ENCODE assay signal across 8 mouse cellular contexts in genomic region chr6:56560474-56560888, GRCm38 (mm10). TPM values are rescaled to one million over a fixed set of nuclear protein-coding genes. Genes with fewer than 3 reads are reported as not detected.
DNase-seq lines count a peak whose midpoint lies in the region; ATAC-seq and TF ChIP-seq lines count a peak whose summit lies in the region.

No protein-coding gene starts in this region.

- no peak overlapping the region for H3K4me3 ChIP-seq in forebrain, embryonic 13.5 days
- no peak overlapping the region for H3K4me3 ChIP-seq in forebrain, embryonic 12.5 days (replicated peaks)
- H3K4me3 ChIP-seq in liver, postnatal 0 days (ENCODE audit: low read depth, low read length): no peak overlapping the region

- TF ChIP-seq EP300 in liver, postnatal 0 days (IDR thresholded peaks at IDR 0.05; ENCODE audit: low read depth): no peak

- peak; percentile 80 for ATAC-seq in forebrain, embryonic 13.5 days
- no peak for ATAC-seq in forebrain, embryonic 12.5 days (ENCODE audit: low FRiP score)
- no peak for ATAC-seq in erythroblast, adult 5-6 weeks (replicated peaks; ENCODE audit: low FRiP score, poor library complexity, severe bottlenecking)
- ATAC-seq in liver, postnatal 0 days: no peak

- 77% methylated on average over 2 of the region's 2 CpGs for WGBS in forebrain, embryonic 13.5 days
- 70% methylated on average over 2 of the region's 2 CpGs for WGBS in forebrain, embryonic 12.5 days
- 70% methylated on average over 2 of the region's 2 CpGs for WGBS in liver, postnatal 0 days (ENCODE audit: insufficient replicate concordance)

- H3K36me3 ChIP-seq in forebrain, embryonic 13.5 days (ENCODE audit: poor library complexity, severe bottlenecking): no peaks in the 10 kb centered on the region
- H3K36me3 ChIP-seq in forebrain, embryonic 12.5 days (replicated peaks): no peaks in the 10 kb centered on the region
- H3K36me3 ChIP-seq in liver, postnatal 0 days (replicated peaks; ENCODE audit: insufficient read depth, low read length): no peaks in the 10 kb centered on the region

- H3K27me3 ChIP-seq in forebrain, embryonic 13.5 days: no peaks in the 10 kb centered on the region
- H3K27me3 ChIP-seq in forebrain, embryonic 12.5 days: no peaks in the 10 kb centered on the region
- no peaks in the 10 kb centered on the region for H3K27me3 ChIP-seq in liver, postnatal 0 days (ENCODE audit: insufficient read depth, low read length)

- H3K9ac ChIP-seq in forebrain, embryonic 13.5 days: no peak overlapping the region
- no peak overlapping the region for H3K9ac ChIP-seq in forebrain, embryonic 12.5 days
- no peak overlapping the region for H3K9ac ChIP-seq in liver, postnatal 0 days (replicated peaks)

- H3K4me2 ChIP-seq in forebrain, embryonic 13.5 days: no peak overlapping the region
- no peak overlapping the region for H3K4me2 ChIP-seq in forebrain, embryonic 12.5 days
- no peak overlapping the region for H3K4me2 ChIP-seq in liver, postnatal 0 days (ENCODE audit: low read depth, low read length)

- peak; percentile 97 for DNase-seq in brain, adult 2 months (ENCODE audit: low read depth, low spot score)
- peak; percentile 8 to 37 for DNase-seq in frontal cortex, postnatal 36 days (ENCODE audit: low spot score in 2 of 2)
- peak; percentile 57 to 77 for DNase-seq in layer of hippocampus, postnatal 14 days (ENCODE audit: low spot score in 2 of 2)
- no peak for DNase-seq in kidney, postnatal 14 days
- no peak for DNase-seq in liver, postnatal 0 days

- peaks cover 5% of the 10 kb centered on the region; the same call in 1 of the 2 replicates for H3K4me1 ChIP-seq in forebrain, embryonic 13.5 days
- H3K4me1 ChIP-seq in forebrain, embryonic 12.5 days: no peaks in the 10 kb centered on the region
- H3K4me1 ChIP-seq in liver, postnatal 0 days (ENCODE audit: insufficient read depth): no peaks in the 10 kb centered on the region

- no peak overlapping the region for H3K27ac ChIP-seq in forebrain, embryonic 13.5 days
- no peak overlapping the region for H3K27ac ChIP-seq in forebrain, embryonic 12.5 days
- H3K27ac ChIP-seq in liver, postnatal 0 days (ENCODE audit: low read depth): no peak overlapping the region

- TF ChIP-seq CTCF in liver, postnatal 0 days (IDR thresholded peaks at IDR 0.05; ENCODE audit: low read depth): no peak

- no peaks in the 10 kb centered on the region for H3K9me3 ChIP-seq in forebrain, embryonic 13.5 days (replicated peaks)
- no peaks in the 10 kb centered on the region for H3K9me3 ChIP-seq in forebrain, embryonic 12.5 days
- no peaks in the 10 kb centered on the region for H3K9me3 ChIP-seq in liver, postnatal 0 days (ENCODE audit: low read length)

RNA-seq across cellular contexts. Expression of gene Pde1c, which starts 8.4 kb away (rescaled TPM):
- 7.8 and 9.6 TPM in 2 replicates for polyA plus RNA-seq in forebrain, embryonic 13.5 days (2015; fragmentation: Nextera tagmentation; extraction: Ambion mirVana)
- polyA plus RNA-seq in forebrain, embryonic 12.5 days (2016; fragmentation: Nextera tagmentation; extraction: Ambion mirVana): 9.3 and 9.7 TPM in 2 replicates
- total RNA-seq in layer of hippocampus, postnatal 14 days (2021): 1 to 10 TPM; 2.8 to 3.1 TPM
- 0.42 and 2.1 TPM in 2 replicates for total RNA-seq in erythroblast, adult 5-6 weeks (2015; ENCODE audit: low replicate concordance)
- total RNA-seq in erythroblast, adult 5-6 weeks (2017; ENCODE audit: low replicate concordance): 0.28 and 0.85 TPM in 2 replicates
- polyA plus RNA-seq in liver, postnatal 0 days (2015; fragmentation: Nextera tagmentation; extraction: Ambion mirVana): 0.39 and 0.58 TPM in 2 replicates

Comparison
In these comparisons a context has a peak if more than half of its experiments do, and no peak if none do; other contexts are left out.
1. DNase-seq: peak in brain, adult 2 months (single experiment), frontal cortex, postnatal 36 days (2 of 2) and layer of hippocampus, postnatal 14 days (2 of 2); none in kidney, postnatal 14 days (single experiment) and liver, postnatal 0 days (single experiment).